Mouse (Mus musculus): ENCODE measurements around the gene Tmc6.

GRCm38 (mm10) chr11:117728245-117728644 lies 53.8 kb downstream of the Tmc6 start:
- no peak for TF ChIP-seq CTCF (IDR thresholded peaks at IDR 0.05; ENCODE audit: low read depth)
- TF ChIP-seq EP300 (IDR thresholded peaks at IDR 0.05; ENCODE audit: low read depth) = no peak

All from liver, postnatal 0 days (tissue).